Mouse (Mus musculus) ES-E14 (cell line): Measurements from ENCODE around the gene H2-Oa. TPM values are rescaled to one million over a fixed set of nuclear protein-coding genes. Genes with fewer than 3 reads are reported as not detected.

ENCODE experiments used
- DNase-seq: peaks from one replicate; pipeline ENCODE4 v3.0.0-alpha.2; 2013; ENCODE audit warnings: low read depth, low spot score
- H3K27ac ChIP-seq: 2 replicates; pipeline ENCODE4 v1.5.1; 2012; ENCODE audit warnings: low read depth, mild to moderate bottlenecking, low read length, moderate library complexity, mixed read lengths; ENCODE audit not compliant: poor library complexity, insufficient read depth, severe bottlenecking
- H3K36me3 ChIP-seq: 2 replicates; pipeline ENCODE4 v1.6.1; 2012; ENCODE audit warnings: mild to moderate bottlenecking, low read length, moderate library complexity, mixed read lengths; ENCODE audit not compliant: control insufficient read depth, poor library complexity, insufficient read depth, severe bottlenecking
- H3K4me1 ChIP-seq, 2 experiments: fragments of 150-350 bp in 1 of 2; sonication (generic) in 1 of 2; 2 replicates each; pipeline ENCODE4 v1.6.1; 2012; ENCODE audit warnings: low read length in 2 of 2, mild to moderate bottlenecking in 1 of 2, mixed read lengths in 1 of 2; ENCODE audit not compliant: control insufficient read depth in 2 of 2, insufficient read depth in 2 of 2, poor library complexity in 1 of 2
- H3K4me3 ChIP-seq, 2 experiments: fragments of 150-350 bp in 1 of 2; sonication (generic) in 1 of 2; 2 replicates each; pipeline ENCODE4 v1.5.1; 2012; ENCODE audit warnings: low read length in 2 of 2, low read depth in 1 of 2, mild to moderate bottlenecking in 1 of 2, mixed read lengths in 1 of 2; ENCODE audit not compliant: insufficient read depth in 1 of 2, poor library complexity in 1 of 2, severe bottlenecking in 1 of 2
- H3K9ac ChIP-seq: 2 replicates; pipeline ENCODE4 v1.6.1; 2012; ENCODE audit warnings: low read depth, mild to moderate bottlenecking, low read length, mixed read lengths; ENCODE audit not compliant: poor library complexity, insufficient read depth, severe bottlenecking
- H3K9me3 ChIP-seq: fragments of 150-350 bp; sonication (generic); 2 replicates; pipeline ENCODE4 v1.6.1; 2012; ENCODE audit warnings: low read depth, mild to moderate bottlenecking, low read length; ENCODE audit not compliant: control insufficient read depth, insufficient read depth
- CHD2 ChIP-seq: IDR thresholded peaks from 2 replicates; pipeline ENCODE4 v1.6.1; 2014; ENCODE audit warnings: mild to moderate bottlenecking, low read depth, low read length, inconsistent platforms
- HCFC1 ChIP-seq: IDR thresholded peaks from 2 replicates; pipeline ENCODE4 v1.6.1; 2012; ENCODE audit warnings: low read length, inconsistent platforms, borderline replicate concordance; ENCODE audit not compliant: insufficient read depth
- MAFK ChIP-seq: IDR thresholded peaks from 2 replicates; pipeline ENCODE4 v1.6.1; 2014; ENCODE audit warnings: mild to moderate bottlenecking, low read depth, low read length, inconsistent platforms; ENCODE audit not compliant: insufficient read depth
- ZC3H11A ChIP-seq: IDR thresholded peaks from 2 replicates; pipeline ENCODE4 v1.6.1; 2012; ENCODE audit warnings: low read depth, mild to moderate bottlenecking, inconsistent platforms, low read length, borderline replicate concordance
- ZNF384 ChIP-seq: IDR thresholded peaks from 2 replicates; pipeline ENCODE4 v1.6.1; 2012; ENCODE audit warnings: low read depth, low read length, inconsistent platforms
- in situ Hi-C, 2 experiments: fragments of 600-800 bp; cut with MboI; formaldehyde crosslinking; loops; one replicate each; pipeline ENCODE4 v1.15.1; 2025; ENCODE audit warnings: low sequenced_read_pairs in 2 of 2, inconsistent platforms in 1 of 2; ENCODE audit not compliant: unreplicated experiment in 2 of 2
- total RNA-seq: library from RNA; depleted of rRNA; stranded (reverse); fragments of 300-350 nt; gene quantifications from 2 replicates; pipeline ENCODE4 v1.2.3, GENCODE M21; 2012

H2-Oa gene
- total RNA-seq, 1 experiment: 0.54 TPM

DNA sequence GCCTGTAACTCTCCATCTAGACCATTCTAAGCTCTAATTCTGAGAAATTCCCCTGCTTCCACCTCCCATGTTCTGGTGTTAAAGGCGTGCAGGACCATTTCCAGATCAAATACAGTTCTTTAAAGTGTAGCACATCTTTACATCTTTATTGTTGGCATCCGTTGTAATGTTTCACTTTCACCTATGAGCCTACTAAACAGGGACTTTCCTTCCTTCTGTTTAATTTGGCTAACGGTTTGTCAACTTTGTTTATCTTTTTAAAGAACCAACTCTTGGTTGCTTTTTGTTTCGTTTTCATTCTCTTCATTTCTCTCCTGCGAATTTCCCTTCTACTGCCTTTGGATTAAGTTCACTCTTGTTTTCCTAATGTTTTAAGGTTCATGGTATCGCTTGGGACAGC lies 10.7 kb downstream of the H2-Oa start:
- Histone ChIP-seq H3K9ac (no peak overlapping the region), H3K27ac (no peak overlapping the region), H3K4me3 (no peak overlapping the region), H3K36me3 (no peaks in the 10 kb centered on the region), H3K9me3 (no peaks in the 10 kb centered on the region), H3K4me1 (no peaks in the 10 kb centered on the region)
- TF ChIP-seq HCFC1 (no peak), CHD2 (no peak), MAFK (no peak), ZNF384 (no peak), ZC3H11A (no peak)
- in situ Hi-C loops: no loop called here
- DNase-seq: no peak

DNA sequence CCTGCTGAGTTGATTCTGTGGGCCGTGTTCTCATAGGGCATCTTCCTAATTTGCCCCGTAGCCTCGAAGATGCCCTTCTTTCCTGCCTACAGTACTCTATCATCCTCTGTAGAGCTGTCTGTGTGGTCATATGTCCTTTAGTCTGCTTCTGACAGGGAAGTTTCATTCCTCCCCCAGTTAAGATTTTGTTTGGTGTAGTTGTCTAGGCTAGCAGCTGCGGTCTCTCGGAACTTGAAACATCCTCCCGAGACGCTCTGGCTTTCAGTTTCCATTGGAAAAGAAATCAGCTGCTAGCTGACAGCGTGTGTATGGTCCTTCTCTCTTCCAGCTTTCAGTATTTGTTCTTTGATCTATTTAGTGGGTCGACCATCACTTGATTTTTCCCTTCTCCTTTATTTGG lies 12.7 kb downstream of the H2-Oa start:
- in situ Hi-C loops: no loop called here
- Histone ChIP-seq H3K9ac (no peak overlapping the region), H3K4me3 (no peak overlapping the region), H3K36me3 (peaks cover 4% of the 10 kb centered on the region; the same call in 1 of the 2 replicates), H3K27ac (no peak overlapping the region), H3K4me1 (no peaks in the 10 kb centered on the region), H3K9me3 (no peaks in the 10 kb centered on the region)
- TF ChIP-seq MAFK (no peak), ZC3H11A (no peak), CHD2 (no peak), ZNF384 (no peak), HCFC1 (no peak)
- DNase-seq: no peak

GRCm38 (mm10) chr17:34106555-34106954 lies 14.4 kb downstream of the H2-Oa start:
- Histone ChIP-seq H3K9ac (no peak overlapping the region), H3K27ac (no peak overlapping the region), H3K9me3 (no peaks in the 10 kb centered on the region), H3K36me3 (peaks cover 10% of the 10 kb centered on the region), H3K4me1 (no peaks in the 10 kb centered on the region), H3K4me3 (no peak overlapping the region)
- in situ Hi-C loops: no loop called here
- DNase-seq: no peak
- TF ChIP-seq ZC3H11A: no peak
- no peak for TF ChIP-seq CHD2
- TF ChIP-seq MAFK: no peak
- TF ChIP-seq ZNF384: no peak
- no peak for TF ChIP-seq HCFC1

GRCm38 (mm10) chr17:34107109-34107867 lies 15.1 kb downstream of the H2-Oa start:
- Histone ChIP-seq H3K27ac (no peak overlapping the region), H3K4me1 (no peaks in the 10 kb centered on the region), H3K36me3 (peaks cover 17% of the 10 kb centered on the region), H3K9ac (no peak overlapping the region), H3K9me3 (no peaks in the 10 kb centered on the region), H3K4me3 (no peak overlapping the region)
- TF ChIP-seq MAFK: no peak
- TF ChIP-seq CHD2: no peak
- no peak for TF ChIP-seq ZNF384
- TF ChIP-seq ZC3H11A: no peak
- TF ChIP-seq HCFC1: no peak
- DNase-seq: no peak
- in situ Hi-C loops: no loop called here

DNA sequence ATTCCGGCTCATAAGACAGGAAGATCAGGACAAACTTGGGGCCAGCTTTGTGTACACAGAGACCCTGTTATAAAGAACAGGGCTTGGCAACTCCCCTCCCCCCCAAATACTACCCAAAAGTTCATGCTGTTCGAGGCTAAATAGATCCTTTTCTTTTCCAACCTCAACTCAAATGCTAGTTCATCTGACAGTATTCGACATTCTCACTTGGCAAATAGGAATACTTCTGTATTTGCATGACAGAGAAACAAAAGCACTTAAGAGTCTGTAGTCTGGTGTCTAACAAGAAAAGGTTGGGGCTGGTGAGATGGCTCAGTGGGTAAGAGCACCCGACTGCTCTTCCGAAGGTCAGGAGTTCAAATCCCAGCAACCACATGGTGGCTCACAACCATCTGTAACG lies 16.3 kb downstream of the H2-Oa start:
- Histone ChIP-seq H3K36me3 (peaks cover 28% of the 10 kb centered on the region), H3K4me3 (no peak overlapping the region), H3K9me3 (no peaks in the 10 kb centered on the region), H3K27ac (no peak overlapping the region), H3K4me1 (no peaks in the 10 kb centered on the region; a peak in 1 of 4 replicates), H3K9ac (no peak overlapping the region)
- no peak for TF ChIP-seq MAFK
- TF ChIP-seq ZC3H11A: no peak
- TF ChIP-seq HCFC1: no peak
- no peak for TF ChIP-seq CHD2
- TF ChIP-seq ZNF384: no peak
- in situ Hi-C loops: no loop called here
- DNase-seq: no peak
